Mouse (Mus musculus): Measurements from ENCODE around the gene Ano9. TPM values are rescaled to one million over a fixed set of nuclear protein-coding genes. Genes with fewer than 3 reads are reported as not detected.

Gene Ano9
- total RNA-seq, 2 experiments from 2014 or later, result 0.33 to 0.42 TPM

DNA sequence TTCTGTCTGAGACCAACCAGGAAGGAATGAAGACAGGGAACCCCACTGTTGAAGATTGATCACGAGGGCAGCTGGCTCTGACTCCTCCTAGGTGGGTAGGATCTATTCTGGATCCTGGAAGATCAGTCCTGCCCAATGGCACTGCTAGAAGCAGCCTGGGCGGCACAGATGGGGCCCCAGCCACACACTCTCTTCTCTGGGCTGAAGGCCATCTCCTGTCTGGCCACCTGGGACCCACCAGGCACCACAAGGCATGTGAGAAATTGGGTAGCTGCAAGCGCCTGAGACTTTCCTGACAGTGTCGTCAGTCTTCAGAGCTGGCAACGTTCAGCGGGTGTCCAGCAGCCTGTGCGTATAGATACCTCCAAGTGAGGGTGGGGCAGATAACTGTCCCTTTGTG lies 55.1 kb downstream of the Ano9 start:
- DNase-seq, result no peak

DNA sequence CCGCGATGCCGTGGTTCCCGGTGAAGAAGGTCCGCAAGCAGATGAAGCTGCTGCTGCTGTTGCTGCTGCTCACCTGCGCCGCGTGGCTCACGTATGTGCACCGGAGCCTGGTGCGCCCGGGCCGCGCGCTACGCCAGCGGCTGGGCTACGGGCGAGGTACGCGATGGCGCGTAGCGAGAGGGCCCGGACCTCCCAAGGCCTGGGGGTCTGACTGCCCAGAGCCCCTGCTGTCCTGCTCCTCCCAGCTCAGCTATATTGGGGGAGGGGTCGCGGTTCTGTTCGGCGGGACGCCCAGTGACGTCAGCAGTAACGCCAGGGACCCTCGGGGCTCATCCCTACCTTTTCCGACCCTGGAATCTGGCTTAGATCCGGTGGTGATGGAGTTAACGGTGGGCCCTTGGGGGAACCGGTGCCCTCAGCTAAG lies 56.3 kb downstream of the Ano9 start:
- DNase-seq, result no peak

DNA sequence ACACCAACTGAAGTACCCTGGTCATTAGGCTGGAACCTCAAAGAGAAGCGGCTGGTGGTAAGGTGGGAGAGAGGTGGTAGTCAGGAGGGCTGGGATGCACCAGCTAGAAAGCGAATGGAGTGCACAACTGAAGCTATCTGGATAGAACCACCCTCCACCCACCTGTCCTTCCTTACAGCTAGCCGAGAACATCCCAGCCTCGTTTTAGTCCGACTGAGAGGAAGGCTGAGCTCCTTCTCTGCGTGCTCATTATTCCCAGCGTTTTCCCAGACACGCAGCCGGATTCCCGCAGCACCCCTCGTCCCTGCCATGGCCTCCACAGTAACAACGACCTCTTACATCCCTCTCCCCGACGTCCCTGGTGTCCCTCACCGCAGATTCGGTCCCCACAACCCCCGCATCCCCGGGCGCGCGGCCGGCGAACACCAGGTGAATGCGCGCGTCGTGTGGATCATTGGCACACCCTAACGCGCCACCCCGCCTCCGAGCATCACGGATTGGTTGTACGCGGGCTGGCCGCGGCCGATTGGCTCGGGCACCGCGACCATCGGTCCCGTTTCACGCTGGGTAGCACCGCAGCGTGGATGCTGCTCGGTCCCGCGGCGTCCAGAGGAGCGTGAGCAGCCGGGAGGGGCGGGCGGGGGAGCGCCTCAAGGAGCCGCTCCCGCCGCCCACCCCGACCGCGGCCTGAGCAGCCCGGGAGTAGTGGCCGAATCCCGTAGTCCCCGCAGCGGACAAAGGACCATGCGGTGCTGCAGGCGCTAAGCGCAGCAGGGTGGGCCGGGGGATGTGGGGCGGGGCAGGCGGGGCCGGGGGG lies 57.0 kb downstream of the Ano9 start, which contains the start of gene B4galnt4:
TSS of gene B4galnt4 (plus strand) at position 679 of the 817 bp plus-strand sequence.
- DNase-seq, result peak; percentile 78

DNA sequence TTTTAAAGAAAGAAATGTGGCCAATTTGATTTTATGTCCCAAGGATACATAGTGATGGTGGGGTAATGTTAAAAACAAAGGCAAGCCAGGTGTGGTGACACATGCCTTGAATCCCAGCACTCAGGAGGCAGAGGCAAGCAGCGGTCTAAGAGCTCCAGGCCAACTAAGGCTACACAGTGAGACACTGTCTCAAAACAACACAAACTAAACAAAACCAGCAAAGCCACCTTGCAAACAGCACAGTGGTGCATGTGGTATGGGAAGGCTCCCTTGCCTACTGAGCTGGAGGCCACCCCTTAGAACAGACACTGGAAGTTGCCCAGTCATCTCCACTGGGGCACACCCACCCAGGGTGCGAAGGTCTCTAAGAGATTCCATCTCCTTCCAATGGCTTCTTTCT lies 57.7 kb downstream of the Ano9 start:
- no peak for DNase-seq

DNA sequence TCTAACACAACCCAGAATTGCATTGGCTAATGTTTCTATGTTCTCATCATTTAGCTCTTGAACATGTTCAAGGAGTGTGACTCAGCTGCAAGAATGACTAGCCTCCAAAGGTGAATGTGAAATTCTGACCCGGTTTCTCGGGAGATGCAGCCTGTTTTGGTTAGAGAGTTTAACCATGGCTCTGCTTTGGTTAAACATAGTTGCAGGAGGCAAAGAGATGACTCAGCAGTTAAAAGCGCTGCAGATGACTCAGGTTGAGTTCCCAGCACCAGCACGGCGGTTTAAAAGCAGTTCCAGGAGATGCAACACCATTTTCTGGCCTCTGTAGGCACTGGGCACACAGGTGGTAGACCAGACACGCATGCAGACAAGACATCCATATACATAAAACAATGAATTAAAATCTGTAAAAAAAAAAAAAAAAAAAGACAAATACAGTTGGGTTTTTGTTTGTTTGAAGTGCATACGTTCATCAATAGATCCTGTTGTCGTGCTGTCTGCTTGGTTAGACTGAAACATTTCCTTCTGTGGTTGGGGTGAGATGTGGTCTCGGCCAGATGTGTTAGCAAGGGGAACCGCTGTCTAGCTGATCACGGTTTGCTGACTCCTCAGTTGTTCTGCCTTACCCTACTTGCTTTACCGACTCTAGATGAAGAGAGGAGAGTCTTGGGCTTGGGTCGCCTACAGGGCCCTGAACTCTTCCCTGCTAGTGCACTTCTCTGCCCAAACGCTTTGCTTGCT lies 58.8 kb downstream of the Ano9 start:
- DNase-seq, result no peak

DNA sequence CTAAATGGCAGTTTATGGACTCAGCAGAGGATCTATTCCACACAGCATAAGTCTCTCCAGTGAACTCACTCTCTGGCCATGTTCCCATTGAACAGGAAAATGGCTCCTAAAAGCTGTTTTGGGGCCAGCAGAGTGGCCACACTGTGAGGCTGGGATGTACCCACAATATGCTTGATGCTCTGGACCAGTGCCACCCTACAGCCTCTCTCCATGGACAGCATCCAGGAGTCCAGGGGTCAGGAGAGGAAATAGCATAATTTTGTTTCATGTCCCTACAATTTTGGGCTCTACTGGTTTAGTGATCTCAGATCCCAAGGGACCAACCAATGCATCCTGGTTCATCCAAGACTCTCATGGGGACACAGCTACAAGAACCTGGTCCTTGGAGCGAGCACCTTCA lies 60.1 kb downstream of the Ano9 start:
- no peak for DNase-seq

DNA sequence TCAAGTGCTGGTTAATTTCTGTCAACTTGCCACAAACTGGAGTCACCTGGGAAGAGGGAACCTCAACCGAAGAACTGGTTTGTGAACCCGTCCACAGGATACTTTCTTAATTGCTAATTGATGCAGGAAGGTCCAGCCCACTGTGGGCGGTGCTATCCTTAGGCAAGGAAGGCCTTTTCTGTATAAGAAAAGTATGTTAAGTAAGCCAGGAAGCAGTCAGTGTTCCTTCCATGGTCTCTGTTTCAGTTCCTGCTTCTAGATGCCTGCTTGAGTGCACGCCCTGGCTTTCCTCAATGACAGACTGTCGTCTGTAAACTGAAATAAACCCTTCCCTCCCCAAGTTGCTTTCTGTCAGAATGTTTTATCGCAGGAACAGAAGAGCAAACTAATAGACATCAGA lies 60.6 kb downstream of the Ano9 start:
- no peak for DNase-seq

DNA sequence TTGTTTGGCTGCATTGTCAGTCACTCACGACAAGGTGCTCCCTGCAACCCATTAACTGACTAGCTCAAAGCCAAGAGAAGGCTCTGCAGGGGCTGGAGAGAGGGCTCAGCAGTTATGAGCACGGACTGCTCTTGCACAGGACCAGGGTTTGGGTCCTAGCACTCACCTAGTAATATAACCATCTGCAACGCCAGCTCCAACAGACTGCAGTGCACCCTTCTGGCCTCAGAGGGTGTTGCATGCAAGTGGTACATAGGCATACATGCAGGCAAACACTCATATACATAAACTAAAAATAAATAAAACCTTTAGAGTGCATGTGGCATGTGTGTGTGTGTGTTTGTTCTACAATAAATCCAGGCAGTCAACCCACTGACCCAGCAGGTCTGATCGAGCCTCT lies 61.8 kb downstream of the Ano9 start:
- DNase-seq, result no peak

DNA sequence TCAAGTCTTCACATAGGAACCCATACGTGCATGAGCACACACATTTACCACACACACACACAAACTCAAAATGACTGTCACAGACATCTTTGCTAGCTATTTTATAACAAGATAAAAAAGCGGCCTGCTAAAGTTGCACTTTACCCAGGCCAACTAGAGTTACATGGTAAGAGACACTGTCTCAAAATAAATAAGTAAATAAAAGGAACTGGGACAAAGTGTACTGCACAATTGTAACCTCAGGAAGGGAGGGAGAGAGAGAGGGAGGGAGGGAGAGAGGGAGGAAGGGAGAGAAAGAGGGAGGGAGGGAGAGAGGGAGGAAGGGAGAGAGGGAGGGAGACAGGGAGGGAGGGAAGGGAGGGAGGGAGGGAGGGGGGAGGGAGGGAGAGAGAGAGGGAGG lies 65.2 kb downstream of the Ano9 start:
- no peak for DNase-seq

DNA sequence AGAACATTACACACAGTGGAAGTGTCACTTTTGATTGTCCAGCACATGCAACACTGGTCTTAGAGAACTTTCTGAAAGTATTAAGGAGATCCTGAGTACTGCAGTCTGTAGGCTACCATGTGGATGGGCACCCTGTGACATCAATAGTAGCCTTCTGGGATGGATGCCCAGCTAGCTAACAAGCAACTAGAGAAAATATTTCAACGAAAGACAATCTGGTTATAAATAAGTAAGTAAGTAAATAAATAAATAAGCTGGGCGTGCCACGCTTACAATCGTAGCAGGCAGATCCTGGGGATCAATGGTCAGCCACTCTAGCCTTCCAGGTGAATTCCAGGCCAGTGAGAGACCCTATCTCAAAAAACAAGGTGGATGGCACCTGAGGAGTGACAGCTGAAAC lies 65.6 kb downstream of the Ano9 start:
- no peak for DNase-seq

Other genes with a start within 250 kb of the Ano9 start
- gene Psmd13, start 235.8 kb downstream of the Ano9 start, total RNA-seq (2021), result 100 to 1,000 TPM; 106 to 112 TPM
- 10 to 100 TPM; 67.6 to 70.9 TPM for gene Sirt3, start 235.5 kb downstream of the Ano9 start, total RNA-seq (2021)
- 1,000 to 10,000 TPM; 2,860 to 2,972 TPM for gene Cox8b, start 217.4 kb downstream of the Ano9 start, total RNA-seq (2021)
- 1 to 10 TPM; 4.9 to 7.9 TPM for gene Nlrp6, start 196.9 kb downstream of the Ano9 start, total RNA-seq (2021)
- 10 to 100 TPM; 31.6 to 37.2 TPM for gene Pgghg, start 176.4 kb downstream of the Ano9 start, total RNA-seq (2021)
- 1 to 10 TPM; 1.4 to 3.3 TPM for gene Ifitm5, start 167.5 kb downstream of the Ano9 start, total RNA-seq (2021)
- not detected for gene Gm45717, start 161.9 kb downstream of the Ano9 start, total RNA-seq (2021)
- 100 to 1,000 TPM; 418 to 468 TPM for gene Ifitm2, start 161.8 kb downstream of the Ano9 start, total RNA-seq (2021)
- gene Ifitm1, start 150.6 kb downstream of the Ano9 start, total RNA-seq (2021), result 10 to 100 TPM; 12.2 to 12.4 TPM
- 100 to 1,000 TPM; 131 to 136 TPM for gene Ifitm3, start 107.0 kb downstream of the Ano9 start, total RNA-seq (2021)
- gene Ifitm6, start 99.9 kb downstream of the Ano9 start, total RNA-seq (2021), result 1 to 10 TPM; 1.7 to 3.2 TPM
- not detected for gene Gm17387, start 88.7 kb downstream of the Ano9 start, total RNA-seq (2021)
- 1 to 10 TPM; 2.0 to 5.1 TPM for gene B4galnt4, start 56.7 kb downstream of the Ano9 start, total RNA-seq (2021)
- 1 to 10 TPM in 1 of 2 experiments, under 1 TPM in 1; 0.94 to 1.5 TPM for gene Pkp3, start 39.6 kb downstream of the Ano9 start, total RNA-seq (2021)
- 10 to 100 TPM in 1 of 2 experiments, 1 to 10 TPM in 1; 8.3 to 10.6 TPM for gene Sigirr, start 17.2 kb downstream of the Ano9 start, total RNA-seq (2021)
- gene Ptdss2, start 4.6 kb upstream of the Ano9 start, total RNA-seq (2021), result 10 to 100 TPM; 51.0 to 57.2 TPM
- gene Rnh1, start 55.1 kb upstream of the Ano9 start, total RNA-seq (2021), result 100 to 1,000 TPM; 150 to 155 TPM
- gene Hras, start 76.2 kb upstream of the Ano9 start, total RNA-seq (2021), result 10 to 100 TPM; 87.8 to 91.9 TPM
- gene Lrrc56, start 76.4 kb upstream of the Ano9 start, total RNA-seq (2021), result 1 to 10 TPM; 6.8 to 8.6 TPM
- gene Lmntd2, start 96.3 kb upstream of the Ano9 start, total RNA-seq (2021), result under 1 TPM; 0.27 to 0.55 TPM
- gene Rassf7, start 98.1 kb upstream of the Ano9 start, total RNA-seq (2021), result 1 to 10 TPM; 6.5 to 7.8 TPM
- gene Phrf1, start 111.0 kb upstream of the Ano9 start, total RNA-seq (2021), result 10 to 100 TPM; 69.9 to 75.3 TPM
- 1 to 10 TPM; 3.7 to 4.8 TPM for gene Irf7, start 148.7 kb upstream of the Ano9 start, total RNA-seq (2021)
- gene Cdhr5, start 159.0 kb upstream of the Ano9 start, total RNA-seq (2021), result 1 to 10 TPM; 5.6 to 6.9 TPM
- gene Sct, start 161.3 kb upstream of the Ano9 start, total RNA-seq (2021), result 1 to 10 TPM; 2.8 to 3.2 TPM
- gene Drd4, start 174.2 kb upstream of the Ano9 start, total RNA-seq (2021), result under 1 TPM in 1 of 2 experiments, not detected in 1; 0.36 TPM
- 10 to 100 TPM; 39.9 to 59.2 TPM for gene Deaf1, start 209.9 kb upstream of the Ano9 start, total RNA-seq (2021)
- gene Tmem80, start 209.9 kb upstream of the Ano9 start, total RNA-seq (2021), result 10 to 100 TPM; 22.1 to 31.6 TPM
- 1 to 10 TPM; 4.6 to 7.1 TPM for gene Eps8l2, start 221.1 kb upstream of the Ano9 start, total RNA-seq (2021)